Mouse (Mus musculus) myocyte (in vitro differentiated cells): ENCODE measurements around the gene Psmb1.

Experiments
- MYOD1 ChIP-seq, 3 experiments: IDR thresholded peaks; one replicate each; pipeline ENCODE4 v1.6.1; 2011; ENCODE audit warnings: control low read depth in 2 of 3, low read depth in 2 of 3, mild to moderate bottlenecking in 2 of 3, moderate library complexity in 1 of 3; ENCODE audit not compliant: insufficient read length in 2 of 3, control insufficient read depth in 1 of 3
- POLR2A ChIP-seq: IDR thresholded peaks from one replicate; pipeline ENCODE4 v1.6.1; 2011; ENCODE audit warnings: low read depth, mild to moderate bottlenecking, control low read depth, moderate library complexity; ENCODE audit not compliant: insufficient read length
- TCF12 ChIP-seq: IDR thresholded peaks from one replicate; pipeline ENCODE4 v1.6.1; 2011; ENCODE audit warnings: mild to moderate bottlenecking, control low read depth; ENCODE audit not compliant: poor library complexity, insufficient read depth, severe bottlenecking
- USF1 ChIP-seq: IDR thresholded peaks from one replicate; pipeline ENCODE4 v1.6.1; 2011; ENCODE audit warnings: low read depth, mild to moderate bottlenecking, control low read depth, moderate library complexity

GRCm38 (mm10) chr17:15518766-15519165, 19.2 kb upstream of the Psmb1 start:
- TF ChIP-seq USF1 (no peak), MYOD1 (IDR thresholded peaks at IDR 0.05; ENCODE audit: control insufficient read depth in 1 of 3, insufficient read length in 2 of 3, low read depth in 2 of 3) (no peak), POLR2A (no peak), TCF12 (no peak)
